Mouse (Mus musculus) G1E (cell line): Measurements from ENCODE around the gene Dnal4.

Experiments
- CTCF ChIP-seq: IDR thresholded peaks from 2 replicates; pipeline ENCODE4 v1.5.1; 2012; ENCODE audit warnings: low read depth, low read length, inconsistent platforms, mixed read lengths
- GATA1 ChIP-seq: IDR thresholded peaks from 2 replicates; pipeline ENCODE4 v1.6.1; 2012; ENCODE audit warnings: borderline replicate concordance, low read length, inconsistent platforms, mixed read lengths
- GATA2 ChIP-seq: IDR thresholded peaks from 2 replicates; pipeline ENCODE4 v1.6.1; 2012; ENCODE audit warnings: low read depth, low read length, inconsistent platforms, borderline replicate concordance
- POLR2AphosphoS5 ChIP-seq: IDR thresholded peaks from 2 replicates; pipeline ENCODE4 v1.6.1; 2012; ENCODE audit warnings: low read depth, low read length, inconsistent platforms; ENCODE audit not compliant: insufficient replicate concordance
- TAL1 ChIP-seq: conservative IDR thresholded peaks from 2 replicates; pipeline ENCODE4 v1.6.1; 2012; ENCODE audit warnings: low read depth, low read length, inconsistent platforms, mixed read lengths

GRCm38 (mm10) chr15:79715646-79716045, 62.0 kb downstream of the Dnal4 start:
- TF ChIP-seq CTCF = no peak
- TF ChIP-seq TAL1 = no peak
- no peak for TF ChIP-seq GATA1
- TF ChIP-seq GATA2 = no peak
- no peak for TF ChIP-seq POLR2AphosphoS5
